Mouse (Mus musculus): ENCODE data around the gene Dna2. TPM values are rescaled to one million over a fixed set of nuclear protein-coding genes. Genes with fewer than 3 reads are reported as not detected.

The Dna2 gene
- polyA plus RNA-seq, 1 experiment: 0.77 TPM

GRCm38 (mm10) chr10:63008193-63008592 lies 61.4 kb downstream of the Dna2 start:
- no peak overlapping the region for H3K4me3 ChIP-seq
- no peaks in the 10 kb centered on the region for H3K79me2 ChIP-seq (ENCODE audit: control insufficient read depth, insufficient read depth)
- no peak for TF ChIP-seq POLR2A (IDR thresholded peaks at IDR 0.05; ENCODE audit: insufficient read length, low read depth)
- no peak for TF ChIP-seq POLR2AphosphoS2 (IDR thresholded peaks at IDR 0.05; ENCODE audit: insufficient read length, low read depth)
- no peak for TF ChIP-seq MYOD1 (IDR thresholded peaks at IDR 0.05; ENCODE audit: control insufficient read depth in 1 of 3, insufficient read length in 2 of 3, low read depth in 2 of 3)
- no peak for TF ChIP-seq TCF12 (IDR thresholded peaks at IDR 0.05; ENCODE audit: insufficient read depth, poor library complexity, severe bottlenecking)
- TF ChIP-seq SRF (IDR thresholded peaks at IDR 0.05; ENCODE audit: control insufficient read depth, insufficient read length, low read depth): no peak
- TF ChIP-seq REST (IDR thresholded peaks at IDR 0.05; ENCODE audit: insufficient read depth, insufficient read length): no peak
- TF ChIP-seq E2F4 (IDR thresholded peaks at IDR 0.05; ENCODE audit: insufficient read depth): no peak
- TF ChIP-seq CEBPB (IDR thresholded peaks at IDR 0.05; ENCODE audit: insufficient read depth, poor library complexity, severe bottlenecking): no peak
- no peak for TF ChIP-seq MYOG (IDR thresholded peaks at IDR 0.05; ENCODE audit: control insufficient read depth in 1 of 3, insufficient read depth in 1 of 3, insufficient read length in 2 of 3, low read depth in 2 of 3)
- no peak for TF ChIP-seq USF1 (IDR thresholded peaks at IDR 0.05; ENCODE audit: low read depth)
- TF ChIP-seq TCF3 (IDR thresholded peaks at IDR 0.05; ENCODE audit: insufficient read length, low read depth): no peak
- TF ChIP-seq MAX (IDR thresholded peaks at IDR 0.05; ENCODE audit: low read depth): no peak
- no peak overlapping the region for H3K4me2 ChIP-seq (ENCODE audit: low read depth)
- H3K36me3 ChIP-seq (ENCODE audit: control insufficient read depth, insufficient read depth): peaks cover 42% of the 10 kb centered on the region
- no peak overlapping the region for H3ac ChIP-seq (ENCODE audit: control insufficient read depth, insufficient read length)
- H3K27me3 ChIP-seq (ENCODE audit: control insufficient read depth, insufficient read depth, insufficient read length): no peaks in the 10 kb centered on the region

DNA sequence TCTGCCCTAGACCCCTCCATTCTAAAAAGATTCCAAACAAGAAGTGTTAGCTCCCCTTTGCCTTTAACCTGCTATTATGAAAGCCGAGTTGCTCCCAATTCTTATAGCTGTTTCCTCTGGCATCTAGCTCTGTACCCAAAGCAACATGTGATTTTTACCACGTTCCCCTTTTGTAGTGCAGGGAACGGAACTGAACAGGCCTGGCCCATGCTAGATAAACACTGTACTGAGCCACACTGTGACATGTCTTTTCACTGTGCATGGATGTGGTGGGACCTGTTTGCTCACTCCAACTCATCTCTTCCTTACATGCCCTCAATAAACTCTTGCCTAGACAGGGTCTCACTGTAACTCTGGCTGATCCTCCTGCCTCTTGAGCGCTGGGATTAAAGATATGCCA lies 63.4 kb downstream of the Dna2 start:
- peaks cover 46% of the 10 kb centered on the region for H3K36me3 ChIP-seq (ENCODE audit: control insufficient read depth, insufficient read depth)
- no peaks in the 10 kb centered on the region for H3K79me2 ChIP-seq (ENCODE audit: control insufficient read depth, insufficient read depth)
- H3K27me3 ChIP-seq (ENCODE audit: control insufficient read depth, insufficient read depth, insufficient read length): no peaks in the 10 kb centered on the region
- no peak for TF ChIP-seq E2F4 (IDR thresholded peaks at IDR 0.05; ENCODE audit: insufficient read depth)
- TF ChIP-seq SRF (IDR thresholded peaks at IDR 0.05; ENCODE audit: control insufficient read depth, insufficient read length, low read depth): no peak
- no peak for TF ChIP-seq MYOD1 (IDR thresholded peaks at IDR 0.05; ENCODE audit: control insufficient read depth in 1 of 3, insufficient read length in 2 of 3, low read depth in 2 of 3)
- TF ChIP-seq USF1 (IDR thresholded peaks at IDR 0.05; ENCODE audit: low read depth): no peak
- peak; percentile 38 for TF ChIP-seq POLR2AphosphoS2 (IDR thresholded peaks at IDR 0.05; ENCODE audit: insufficient read length, low read depth)
- no peak for TF ChIP-seq TCF3 (IDR thresholded peaks at IDR 0.05; ENCODE audit: insufficient read length, low read depth)
- no peak overlapping the region for H3ac ChIP-seq (ENCODE audit: control insufficient read depth, insufficient read length)
- no peak overlapping the region for H3K4me2 ChIP-seq (ENCODE audit: low read depth)
- no peak overlapping the region for H3K4me3 ChIP-seq

DNA sequence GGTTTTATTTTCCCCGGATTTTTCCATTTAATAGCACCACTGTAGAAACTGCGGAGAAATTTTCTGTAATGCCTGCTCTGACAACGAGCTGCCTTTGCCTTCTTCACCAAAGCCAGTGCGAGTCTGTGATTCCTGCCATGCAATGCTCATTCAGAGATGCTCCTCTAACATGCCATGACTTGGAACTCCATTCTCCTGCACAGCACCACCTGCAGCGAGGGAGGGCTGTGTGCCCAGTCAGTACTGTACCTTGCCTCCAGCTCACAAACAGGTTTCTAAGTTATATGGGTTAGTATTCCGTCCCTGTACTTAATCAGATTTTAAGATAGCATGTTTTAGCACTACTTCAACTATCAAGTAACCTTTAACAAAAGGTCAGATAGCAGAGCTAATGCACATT lies 64.7 kb downstream of the Dna2 start:
- H3K36me3 ChIP-seq (ENCODE audit: control insufficient read depth, insufficient read depth): peaks cover 56% of the 10 kb centered on the region
- no peaks in the 10 kb centered on the region for H3K27me3 ChIP-seq (ENCODE audit: control insufficient read depth, insufficient read depth, insufficient read length)
- no peak overlapping the region for H3K4me3 ChIP-seq
- H3ac ChIP-seq (ENCODE audit: control insufficient read depth, insufficient read length): no peak overlapping the region
- no peak overlapping the region for H3K4me2 ChIP-seq (ENCODE audit: low read depth)
- H3K79me2 ChIP-seq (ENCODE audit: control insufficient read depth, insufficient read depth): peaks cover 4% of the 10 kb centered on the region
- TF ChIP-seq POLR2AphosphoS2 (IDR thresholded peaks at IDR 0.05; ENCODE audit: insufficient read length, low read depth): peak; percentile 20
- no peak for TF ChIP-seq MYOG (IDR thresholded peaks at IDR 0.05; ENCODE audit: control insufficient read depth in 1 of 3, insufficient read depth in 1 of 3, insufficient read length in 2 of 3, low read depth in 2 of 3)
- no peak for TF ChIP-seq MAX (IDR thresholded peaks at IDR 0.05; ENCODE audit: low read depth)
- no peak for TF ChIP-seq TCF12 (IDR thresholded peaks at IDR 0.05; ENCODE audit: insufficient read depth, poor library complexity, severe bottlenecking)
- no peak for TF ChIP-seq CEBPB (IDR thresholded peaks at IDR 0.05; ENCODE audit: insufficient read depth, poor library complexity, severe bottlenecking)

GRCm38 (mm10) chr10:63013476-63013875 lies 66.7 kb downstream of the Dna2 start:
- Histone ChIP-seq H3ac (ENCODE audit: control insufficient read depth, insufficient read length) (no peak overlapping the region), H3K36me3 (ENCODE audit: control insufficient read depth, insufficient read depth) (peaks cover 65% of the 10 kb centered on the region), H3K4me2 (ENCODE audit: low read depth) (no peak overlapping the region), H3K4me3 (no peak overlapping the region), H3K27me3 (ENCODE audit: control insufficient read depth, insufficient read depth, insufficient read length) (no peaks in the 10 kb centered on the region), H3K79me2 (ENCODE audit: control insufficient read depth, insufficient read depth) (peaks cover 23% of the 10 kb centered on the region)
- TF ChIP-seq REST (IDR thresholded peaks at IDR 0.05; ENCODE audit: insufficient read depth, insufficient read length): no peak
- TF ChIP-seq SRF (IDR thresholded peaks at IDR 0.05; ENCODE audit: control insufficient read depth, insufficient read length, low read depth): no peak
- TF ChIP-seq MYOD1 (IDR thresholded peaks at IDR 0.05; ENCODE audit: control insufficient read depth in 1 of 3, insufficient read length in 2 of 3, low read depth in 2 of 3): no peak
- no peak for TF ChIP-seq POLR2A (IDR thresholded peaks at IDR 0.05; ENCODE audit: insufficient read length, low read depth)
- no peak for TF ChIP-seq POLR2AphosphoS2 (IDR thresholded peaks at IDR 0.05; ENCODE audit: insufficient read length, low read depth)
- no peak for TF ChIP-seq MAX (IDR thresholded peaks at IDR 0.05; ENCODE audit: low read depth)
- TF ChIP-seq E2F4 (IDR thresholded peaks at IDR 0.05; ENCODE audit: insufficient read depth): no peak
- TF ChIP-seq TCF3 (IDR thresholded peaks at IDR 0.05; ENCODE audit: insufficient read length, low read depth): no peak
- no peak for TF ChIP-seq USF1 (IDR thresholded peaks at IDR 0.05; ENCODE audit: low read depth)
- no peak for TF ChIP-seq MYOG (IDR thresholded peaks at IDR 0.05; ENCODE audit: control insufficient read depth in 1 of 3, insufficient read depth in 1 of 3, insufficient read length in 2 of 3, low read depth in 2 of 3)
- TF ChIP-seq CEBPB (IDR thresholded peaks at IDR 0.05; ENCODE audit: insufficient read depth, poor library complexity, severe bottlenecking): no peak
- no peak for TF ChIP-seq TCF12 (IDR thresholded peaks at IDR 0.05; ENCODE audit: insufficient read depth, poor library complexity, severe bottlenecking)

DNA sequence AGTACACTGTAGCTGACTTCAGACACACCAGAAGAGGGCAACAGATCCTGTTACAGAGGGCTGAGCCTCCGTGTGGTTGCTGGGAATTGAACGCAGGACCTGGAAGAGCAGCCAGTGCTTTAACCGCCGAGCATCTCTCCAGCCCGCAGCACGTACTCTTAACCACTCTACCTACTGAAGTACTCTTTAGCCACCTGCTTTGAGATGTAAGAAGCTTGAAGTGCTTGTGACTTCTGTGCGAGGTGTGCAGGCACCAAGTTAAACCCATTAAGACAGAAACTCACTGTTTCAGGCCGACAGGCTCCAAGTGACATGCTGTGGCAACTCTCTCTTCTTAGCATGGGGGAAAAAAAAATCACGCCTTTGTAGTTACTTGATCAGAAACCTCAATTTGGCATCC lies 67.3 kb downstream of the Dna2 start:
- Histone ChIP-seq H3K4me3 (no peak overlapping the region), H3K79me2 (ENCODE audit: control insufficient read depth, insufficient read depth) (peaks cover 30% of the 10 kb centered on the region), H3K27me3 (ENCODE audit: control insufficient read depth, insufficient read depth, insufficient read length) (no peaks in the 10 kb centered on the region), H3K36me3 (ENCODE audit: control insufficient read depth, insufficient read depth) (peaks cover 65% of the 10 kb centered on the region), H3ac (ENCODE audit: control insufficient read depth, insufficient read length) (no peak overlapping the region), H3K4me2 (ENCODE audit: low read depth) (no peak overlapping the region)
- TF ChIP-seq E2F4 (IDR thresholded peaks at IDR 0.05; ENCODE audit: insufficient read depth) (no peak), TCF3 (IDR thresholded peaks at IDR 0.05; ENCODE audit: insufficient read length, low read depth) (no peak), USF1 (IDR thresholded peaks at IDR 0.05; ENCODE audit: low read depth) (no peak), REST (IDR thresholded peaks at IDR 0.05; ENCODE audit: insufficient read depth, insufficient read length) (no peak), MAX (IDR thresholded peaks at IDR 0.05; ENCODE audit: low read depth) (no peak), POLR2A (IDR thresholded peaks at IDR 0.05; ENCODE audit: insufficient read length, low read depth) (no peak), TCF12 (IDR thresholded peaks at IDR 0.05; ENCODE audit: insufficient read depth, poor library complexity, severe bottlenecking) (no peak), MYOD1 (IDR thresholded peaks at IDR 0.05; ENCODE audit: control insufficient read depth in 1 of 3, insufficient read length in 2 of 3, low read depth in 2 of 3) (no peak), SRF (IDR thresholded peaks at IDR 0.05; ENCODE audit: control insufficient read depth, insufficient read length, low read depth) (no peak)
